Mouse (Mus musculus) MEL (cell line): ENCODE data around the gene Hoxb7. TPM values are rescaled to one million over a fixed set of nuclear protein-coding genes. Genes with fewer than 3 reads are reported as not detected.

Experiments
- DNase-seq: peaks from one replicate; pipeline ENCODE4 v3.0.0; 2011; ENCODE audit warnings: low read depth, low spot score
- H3K27ac ChIP-seq: 2 replicates; pipeline ENCODE4 v1.5.1; 2012; ENCODE audit warnings: low read depth, mild to moderate bottlenecking, control low read depth, low read length, moderate library complexity; ENCODE audit not compliant: control insufficient read depth
- H3K27me3 ChIP-seq, 2 experiments: fragments of 150-350 bp in 1 of 2; sonication (generic) in 1 of 2; 2 replicates each; pipeline ENCODE4 v1.6.1; 2012; ENCODE audit warnings: low read length in 2 of 2, mild to moderate bottlenecking in 2 of 2, improper control_type of control experiment in 1 of 2, moderate library complexity in 1 of 2; ENCODE audit not compliant: insufficient read depth in 2 of 2, control insufficient read depth in 1 of 2
- H3K36me3 ChIP-seq, 2 experiments: 2 replicates each; pipeline ENCODE4 v1.6.1; 2012 to 2014; ENCODE audit warnings: low read length in 2 of 2, improper control_type of control experiment in 1 of 2, inconsistent platforms in 1 of 2, mild to moderate bottlenecking in 1 of 2; ENCODE audit not compliant: insufficient read depth in 2 of 2, control insufficient read depth in 1 of 2
- H3K4me1 ChIP-seq, 2 experiments: fragments of 150-350 bp in 1 of 2; sonication (generic) in 1 of 2; 2 replicates each; pipeline ENCODE4 v1.6.1; 2012; ENCODE audit warnings: low read length in 2 of 2, improper control_type of control experiment in 1 of 2, mild to moderate bottlenecking in 1 of 2; ENCODE audit not compliant: insufficient read depth in 2 of 2, control insufficient read depth in 1 of 2
- H3K4me3 ChIP-seq, 2 experiments: fragments of 150-350 bp in 1 of 2; sonication (generic) in 1 of 2; 2 replicates each; pipeline ENCODE4 v1.5.1; 2012; ENCODE audit warnings: low read depth in 2 of 2, low read length in 2 of 2, mild to moderate bottlenecking in 2 of 2, moderate library complexity in 2 of 2, control low read depth in 1 of 2, improper control_type of control experiment in 1 of 2; ENCODE audit not compliant: control insufficient read depth in 1 of 2, insufficient read depth in 1 of 2
- H3K79me2 ChIP-seq: 2 replicates; pipeline ENCODE4 v1.6.1; 2012; ENCODE audit warnings: mild to moderate bottlenecking, low read length, moderate library complexity; ENCODE audit not compliant: control insufficient read depth, poor library complexity, insufficient read depth
- H3K9ac ChIP-seq: 2 replicates; pipeline ENCODE4 v1.6.1; 2012; ENCODE audit warnings: low read depth, mild to moderate bottlenecking, control low read depth, low read length, moderate library complexity; ENCODE audit not compliant: control insufficient read depth, poor library complexity, severe bottlenecking
- H3K9me3 ChIP-seq: fragments of 150-350 bp; sonication (generic); replicated peaks from 2 replicates; pipeline ENCODE4 v1.6.1; 2012; ENCODE audit warnings: mild to moderate bottlenecking, low read length, improper control_type of control experiment, moderate library complexity; ENCODE audit not compliant: insufficient read depth
- BHLHE40 ChIP-seq: IDR thresholded peaks from 2 replicates; pipeline ENCODE4 v1.6.1; 2012; ENCODE audit warnings: low read depth, mild to moderate bottlenecking, inconsistent platforms, low read length, improper control_type of control experiment, borderline replicate concordance
- CHD1 ChIP-seq: IDR thresholded peaks from 2 replicates; pipeline ENCODE4 v1.6.1; 2012; ENCODE audit warnings: low read depth, mild to moderate bottlenecking, inconsistent platforms, low read length, improper control_type of control experiment
- CHD2 ChIP-seq: IDR thresholded peaks from 2 replicates; pipeline ENCODE4 v1.6.1; 2011; ENCODE audit warnings: low read length, improper control_type of control experiment
- E2F4 ChIP-seq: IDR thresholded peaks from 2 replicates; pipeline ENCODE4 v1.6.1; 2011; ENCODE audit warnings: low read depth, low read length, improper control_type of control experiment, borderline replicate concordance
- ELF1 ChIP-seq: IDR thresholded peaks from 2 replicates; pipeline ENCODE4 v1.6.1; 2014; ENCODE audit warnings: low read depth, mild to moderate bottlenecking, inconsistent platforms, low read length, improper control_type of control experiment, moderate library complexity
- EP300 ChIP-seq, 2 experiments: IDR thresholded peaks; 2 replicates each; pipeline ENCODE4 v1.6.1; 2011; ENCODE audit warnings: improper control_type of control experiment in 2 of 2, low read length in 2 of 2, low read depth in 1 of 2, mild to moderate bottlenecking in 1 of 2
- GATA1 ChIP-seq: IDR thresholded peaks from 2 replicates; pipeline ENCODE4 v1.6.1; 2011; ENCODE audit warnings: low read depth, low read length, improper control_type of control experiment
- HCFC1 ChIP-seq: IDR thresholded peaks from 2 replicates; pipeline ENCODE4 v1.6.1; 2012; ENCODE audit warnings: low read depth, mild to moderate bottlenecking, inconsistent platforms, low read length, improper control_type of control experiment, moderate library complexity
- MAFK ChIP-seq: IDR thresholded peaks from 2 replicates; pipeline ENCODE4 v1.6.1; 2011; ENCODE audit warnings: low read depth, mild to moderate bottlenecking, low read length, improper control_type of control experiment, borderline replicate concordance
- MAZ ChIP-seq: IDR thresholded peaks from 2 replicates; pipeline ENCODE4 v1.6.1; 2012; ENCODE audit warnings: low read depth, mild to moderate bottlenecking, inconsistent platforms, low read length, improper control_type of control experiment
- MEF2A ChIP-seq: IDR thresholded peaks from 2 replicates; pipeline ENCODE4 v1.6.1; 2014; ENCODE audit warnings: low read depth, mild to moderate bottlenecking, inconsistent platforms, low read length, improper control_type of control experiment; ENCODE audit not compliant: poor library complexity, insufficient replicate concordance, severe bottlenecking; ENCODE audit errors: extremely low read depth
- MYB ChIP-seq: IDR thresholded peaks from 2 replicates; pipeline ENCODE4 v1.6.1; 2011; ENCODE audit warnings: mild to moderate bottlenecking, low read depth, low read length, improper control_type of control experiment
- MYC ChIP-seq: IDR thresholded peaks from 2 replicates; pipeline ENCODE4 v1.6.1; 2011; ENCODE audit warnings: low read depth, mild to moderate bottlenecking, low read length, improper control_type of control experiment, moderate library complexity
- NRF1 ChIP-seq: IDR thresholded peaks from 2 replicates; pipeline ENCODE4 v1.6.1; 2014; ENCODE audit warnings: low read depth, mild to moderate bottlenecking, inconsistent platforms, low read length, improper control_type of control experiment, moderate library complexity; ENCODE audit not compliant: poor library complexity, insufficient read depth, severe bottlenecking
- POLR2A ChIP-seq, 2 experiments: IDR thresholded peaks; 2 replicates each; pipeline ENCODE4 v1.6.1; 2011 to 2012; ENCODE audit warnings: low read length in 2 of 2, mild to moderate bottlenecking in 2 of 2, control low read depth in 1 of 2, improper control_type of control experiment in 1 of 2, low read depth in 1 of 2, moderate library complexity in 1 of 2; ENCODE audit not compliant: control insufficient read depth in 1 of 2, insufficient read depth in 1 of 2, poor library complexity in 1 of 2
- POLR2AphosphoS5 ChIP-seq: IDR thresholded peaks from 2 replicates; pipeline ENCODE4 v1.6.1; 2012; ENCODE audit warnings: low read depth, borderline replicate concordance, mild to moderate bottlenecking, inconsistent platforms, low read length, moderate library complexity, mixed read lengths
- RAD21 ChIP-seq: IDR thresholded peaks from 2 replicates; pipeline ENCODE4 v1.6.1; 2011; ENCODE audit warnings: mild to moderate bottlenecking, low read depth, low read length, improper control_type of control experiment
- SIN3A ChIP-seq: IDR thresholded peaks from 2 replicates; pipeline ENCODE4 v1.6.1; 2012; ENCODE audit warnings: low read length, improper control_type of control experiment, inconsistent platforms
- SMC3 ChIP-seq: IDR thresholded peaks from 2 replicates; pipeline ENCODE4 v1.6.1; 2011; ENCODE audit warnings: low read depth, low read length, improper control_type of control experiment
- TAL1 ChIP-seq: IDR thresholded peaks from 2 replicates; pipeline ENCODE4 v1.6.1; 2012; ENCODE audit warnings: mild to moderate bottlenecking, inconsistent platforms, low read length, moderate library complexity, mixed read lengths
- ZC3H11A ChIP-seq: IDR thresholded peaks from 2 replicates; pipeline ENCODE4 v1.6.1; 2012; ENCODE audit warnings: low read depth, mild to moderate bottlenecking, inconsistent platforms, low read length, improper control_type of control experiment
- ZKSCAN1 ChIP-seq: IDR thresholded peaks from 2 replicates; pipeline ENCODE4 v1.6.1; 2012; ENCODE audit warnings: low read depth, mild to moderate bottlenecking, inconsistent platforms, low read length, improper control_type of control experiment, moderate library complexity
- ZMIZ1 ChIP-seq: IDR thresholded peaks from 2 replicates; pipeline ENCODE4 v1.6.1; 2012; ENCODE audit warnings: low read depth, mild to moderate bottlenecking, inconsistent platforms, low read length, improper control_type of control experiment, moderate library complexity
- ZNF384 ChIP-seq: IDR thresholded peaks from 2 replicates; pipeline ENCODE4 v1.6.1; 2012; ENCODE audit warnings: low read depth, mild to moderate bottlenecking, inconsistent platforms, low read length, improper control_type of control experiment
- polyA plus RNA-seq, 2 experiments: library from polyadenylated mRNA; stranded (reverse) in 1 of 2; unstranded in 1 of 2; fragments of >175 nt in 1 of 2; fragments of >200 nt in 1 of 2; gene quantifications; 2 replicates each; pipeline versions ENCODE4 v1.2.1 to v1.2.4; 2012; ENCODE audit warnings: low replicate concordance in 2 of 2, low read depth in 1 of 2; ENCODE audit not compliant: insufficient read length in 2 of 2, insufficient read depth in 1 of 2, missing spikeins in 1 of 2
- total RNA-seq: library from RNA; depleted of rRNA; stranded (reverse); fragments of 300-350 nt; gene quantifications from 2 replicates; pipeline ENCODE4 v1.2.3, GENCODE M21; 2012

Hoxb7 gene
- total and polyA plus RNA-seq, 3 experiments: not detected

GRCm38 (mm10) chr11:96321846-96322245 is 35.4 kb downstream of the Hoxb7 start:
- Histone ChIP-seq H3K27ac (no peak overlapping the region), H3K9me3 (no peaks in the 10 kb centered on the region), H3K4me3 (no peak overlapping the region), H3K36me3 (no peaks in the 10 kb centered on the region), H3K9ac (no peak overlapping the region), H3K4me1 (no peaks in the 10 kb centered on the region), H3K79me2 (no peaks in the 10 kb centered on the region), H3K27me3 (peaks cover 5 to 6% of the 10 kb centered on the region in 2 experiments)
- TF ChIP-seq SMC3 (no peak), MYC (no peak), CHD1 (no peak), POLR2A (IDR thresholded peaks at IDR 0.05; ENCODE audit: control insufficient read depth in 1 of 2, insufficient read depth in 1 of 2, low read depth in 1 of 2, low read length in 2 of 2, poor library complexity in 1 of 2) (no peak), RAD21 (no peak), HCFC1 (no peak), MEF2A (no peak), ELF1 (no peak), ZKSCAN1 (no peak), NRF1 (no peak), E2F4 (no peak), ZC3H11A (no peak), POLR2AphosphoS5 (no peak), MYB (no peak), MAZ (no peak), SIN3A (no peak), CHD2 (no peak), ZNF384 (no peak), BHLHE40 (no peak)
- TF ChIP-seq, all 39 proteins: peak for 0
- DNase-seq: no peak

- no peaks in the 10 kb centered on the region for H3K9me3 ChIP-seq
- no peak for DNase-seq
- TF ChIP-seq HCFC1: no peak
- no peak for TF ChIP-seq ZMIZ1
- no peak for TF ChIP-seq ZKSCAN1
- TF ChIP-seq ZC3H11A: no peak
- no peak for TF ChIP-seq E2F4
- TF ChIP-seq GATA1: no peak
- TF ChIP-seq TAL1: no peak
- no peak for TF ChIP-seq ZNF384
- no peak for TF ChIP-seq SMC3
- no peak for TF ChIP-seq POLR2A (IDR thresholded peaks at IDR 0.05; ENCODE audit: control insufficient read depth in 1 of 2, insufficient read depth in 1 of 2, low read depth in 1 of 2, low read length in 2 of 2, poor library complexity in 1 of 2)
- TF ChIP-seq SIN3A: no peak
- no peak for TF ChIP-seq EP300 (IDR thresholded peaks at IDR 0.05; ENCODE audit: low read depth in 1 of 2, low read length in 2 of 2)
- TF ChIP-seq MYB: no peak
- TF ChIP-seq MAZ: no peak
- no peak for TF ChIP-seq MAFK
- TF ChIP-seq, all 39 proteins: peak for 0
- no peaks in the 10 kb centered on the region for H3K79me2 ChIP-seq
- H3K4me3 ChIP-seq: no peak overlapping the region
- peaks cover 5 to 9% of the 10 kb centered on the region in 2 experiments for H3K27me3 ChIP-seq
- H3K9ac ChIP-seq: no peak overlapping the region
- H3K4me1 ChIP-seq: no peaks in the 10 kb centered on the region
- no peak overlapping the region for H3K27ac ChIP-seq
- no peaks in the 10 kb centered on the region for H3K36me3 ChIP-seq
These were observed 36.3 kb downstream of the Hoxb7 start for GRCm38 (mm10) chr11:96322738-96323137.
